Mouse (Mus musculus): ENCODE measurements around the gene Gm26566. TPM values are rescaled to one million over a fixed set of nuclear protein-coding genes. Genes with fewer than 3 reads are reported as not detected.

Gm26566 gene
- polyA plus RNA-seq (2014; fragmentation: Nextera tagmentation; extraction: Ambion mirVana) = 0.64 and 1.7 TPM in 2 replicates

- under 1% methylated on average over 82 of the region's 82 CpGs for WGBS
- H3K4me3 ChIP-seq (ENCODE audit: low read depth, low read length) = peak within 1 kb of the TSS; percentile 77
Observed at GRCm38 (mm10) chr4:88721791-88722721, at the start of gene Gm26566, which contains the start of gene Klhl9. Gm26566 (plus strand) TSS chr4:88721805. Klhl9 (minus strand) TSS chr4:88722465.

GRCm38 (mm10) chr4:88676824-88677223 is 44.8 kb upstream of the Gm26566 start, which contains the start of gene Ifna16:
Ifna16 (minus strand) TSS chr4:88676924.
- 76% methylated on average over 1 of the region's 1 CpGs for WGBS

More at GRCm38 (mm10) chr4:88721791-88722721, at the start of gene Gm26566, which contains the start of gene Klhl9:
- Histone ChIP-seq H3K36me3 (ENCODE audit: control insufficient read depth, insufficient read depth, low read length) (peaks cover 14% of the 10 kb centered on the region), H3K9ac (replicated peaks; ENCODE audit: low read depth, low read length) (peak within 1 kb of the TSS; percentile 97), H3K4me1 (ENCODE audit: control insufficient read depth, insufficient read depth, low read length) (peaks cover 22% of the 10 kb centered on the region), H3K4me2 (replicated peaks; ENCODE audit: low read depth, low read length) (peak within 1 kb of the TSS; percentile 91), H3K27ac (ENCODE audit: low read length) (peak within 1 kb of the TSS; percentile 97), H3K27me3 (ENCODE audit: control insufficient read depth, insufficient read depth, low read length) (no peaks in the 10 kb centered on the region), H3K9me3 (ENCODE audit: control insufficient read depth, low read depth, low read length) (no peaks in the 10 kb centered on the region)
- peak; percentile 98 for ATAC-seq (ENCODE audit: insufficient number of reproducible peaks, insufficient read depth, low FRiP score, low read depth)

GRCm38 (mm10) chr4:88680362-88680761 is 41.2 kb upstream of the Gm26566 start:
- no peaks in the 10 kb centered on the region for H3K9me3 ChIP-seq (ENCODE audit: control insufficient read depth, low read depth, low read length)
- 46% methylated on average over 8 of the region's 8 CpGs for WGBS
- no peak overlapping the region for H3K4me3 ChIP-seq (ENCODE audit: low read depth, low read length)
- no peak overlapping the region for H3K4me2 ChIP-seq (replicated peaks; ENCODE audit: low read depth, low read length)
- no peak for ATAC-seq (ENCODE audit: insufficient number of reproducible peaks, insufficient read depth, low FRiP score, low read depth)
- H3K27me3 ChIP-seq (ENCODE audit: control insufficient read depth, insufficient read depth, low read length) = no peaks in the 10 kb centered on the region
- H3K36me3 ChIP-seq (ENCODE audit: control insufficient read depth, insufficient read depth, low read length) = no peaks in the 10 kb centered on the region
- no peak overlapping the region for H3K9ac ChIP-seq (replicated peaks; ENCODE audit: low read depth, low read length)
- H3K4me1 ChIP-seq (ENCODE audit: control insufficient read depth, insufficient read depth, low read length) = no peaks in the 10 kb centered on the region
- no peak overlapping the region for H3K27ac ChIP-seq (ENCODE audit: low read length)

More at GRCm38 (mm10) chr4:88676824-88677223, 44.8 kb upstream of the Gm26566 start, which contains the start of gene Ifna16:
- H3K27ac ChIP-seq (ENCODE audit: low read length) = no peak within 1 kb of the TSS
- H3K27me3 ChIP-seq (ENCODE audit: control insufficient read depth, insufficient read depth, low read length) = no peaks in the 10 kb centered on the region
- H3K4me1 ChIP-seq (ENCODE audit: control insufficient read depth, insufficient read depth, low read length) = no peaks in the 10 kb centered on the region
- no peak within 1 kb of the TSS for H3K9ac ChIP-seq (replicated peaks; ENCODE audit: low read depth, low read length)
- no peak within 1 kb of the TSS for H3K4me2 ChIP-seq (replicated peaks; ENCODE audit: low read depth, low read length)
- H3K4me3 ChIP-seq (ENCODE audit: low read depth, low read length) = no peak within 1 kb of the TSS
- H3K9me3 ChIP-seq (ENCODE audit: control insufficient read depth, low read depth, low read length) = no peaks in the 10 kb centered on the region
- no peaks in the 10 kb centered on the region for H3K36me3 ChIP-seq (ENCODE audit: control insufficient read depth, insufficient read depth, low read length)
- ATAC-seq (ENCODE audit: insufficient number of reproducible peaks, insufficient read depth, low FRiP score, low read depth) = no peak

- WGBS = 44% methylated on average over 3 of the region's 3 CpGs
- Histone ChIP-seq H3K4me3 (ENCODE audit: low read depth, low read length) (no peak overlapping the region), H3K27ac (ENCODE audit: low read length) (no peak overlapping the region), H3K27me3 (ENCODE audit: control insufficient read depth, insufficient read depth, low read length) (no peaks in the 10 kb centered on the region), H3K9me3 (ENCODE audit: control insufficient read depth, low read depth, low read length) (no peaks in the 10 kb centered on the region), H3K4me2 (replicated peaks; ENCODE audit: low read depth, low read length) (no peak overlapping the region), H3K36me3 (ENCODE audit: control insufficient read depth, insufficient read depth, low read length) (no peaks in the 10 kb centered on the region), H3K4me1 (ENCODE audit: control insufficient read depth, insufficient read depth, low read length) (no peaks in the 10 kb centered on the region), H3K9ac (replicated peaks; ENCODE audit: low read depth, low read length) (no peak overlapping the region)
- ATAC-seq (ENCODE audit: insufficient number of reproducible peaks, insufficient read depth, low FRiP score, low read depth) = no peak
Observed at GRCm38 (mm10) chr4:88681353-88681752, 40.3 kb upstream of the Gm26566 start.

GRCm38 (mm10) chr4:88683812-88684211 is 37.8 kb upstream of the Gm26566 start, which contains the start of gene Ifna2:
Ifna2 (minus strand) TSS chr4:88683912.
- no peaks in the 10 kb centered on the region for H3K27me3 ChIP-seq (ENCODE audit: control insufficient read depth, insufficient read depth, low read length)
- no peak within 1 kb of the TSS for H3K9ac ChIP-seq (replicated peaks; ENCODE audit: low read depth, low read length)
- H3K4me3 ChIP-seq (ENCODE audit: low read depth, low read length) = no peak within 1 kb of the TSS
- WGBS = 81% methylated on average over 1 of the region's 1 CpGs
- H3K4me1 ChIP-seq (ENCODE audit: control insufficient read depth, insufficient read depth, low read length) = no peaks in the 10 kb centered on the region
- no peak for ATAC-seq (ENCODE audit: insufficient number of reproducible peaks, insufficient read depth, low FRiP score, low read depth)
- H3K27ac ChIP-seq (ENCODE audit: low read length) = no peak within 1 kb of the TSS
- H3K4me2 ChIP-seq (replicated peaks; ENCODE audit: low read depth, low read length) = no peak within 1 kb of the TSS
- no peaks in the 10 kb centered on the region for H3K36me3 ChIP-seq (ENCODE audit: control insufficient read depth, insufficient read depth, low read length)
- no peaks in the 10 kb centered on the region for H3K9me3 ChIP-seq (ENCODE audit: control insufficient read depth, low read depth, low read length)

- ATAC-seq (ENCODE audit: insufficient number of reproducible peaks, insufficient read depth, low FRiP score, low read depth) = no peak
- Histone ChIP-seq H3K27me3 (ENCODE audit: control insufficient read depth, insufficient read depth, low read length) (no peaks in the 10 kb centered on the region), H3K27ac (ENCODE audit: low read length) (no peak within 1 kb of the TSS), H3K4me3 (ENCODE audit: low read depth, low read length) (no peak within 1 kb of the TSS), H3K4me1 (ENCODE audit: control insufficient read depth, insufficient read depth, low read length) (no peaks in the 10 kb centered on the region), H3K4me2 (replicated peaks; ENCODE audit: low read depth, low read length) (no peak within 1 kb of the TSS), H3K36me3 (ENCODE audit: control insufficient read depth, insufficient read depth, low read length) (no peaks in the 10 kb centered on the region), H3K9me3 (ENCODE audit: control insufficient read depth, low read depth, low read length) (no peaks in the 10 kb centered on the region), H3K9ac (replicated peaks; ENCODE audit: low read depth, low read length) (no peak within 1 kb of the TSS)
- 58% methylated on average over 2 of the region's 2 CpGs for WGBS
Observed at GRCm38 (mm10) chr4:88691259-88691658, 30.3 kb upstream of the Gm26566 start, which contains the start of gene Ifnab. Ifnab (minus strand) TSS chr4:88691359.

GRCm38 (mm10) chr4:88692537-88692936 is 29.1 kb upstream of the Gm26566 start:
- Histone ChIP-seq H3K27ac (ENCODE audit: low read length) (no peak overlapping the region), H3K36me3 (ENCODE audit: control insufficient read depth, insufficient read depth, low read length) (no peaks in the 10 kb centered on the region), H3K9me3 (ENCODE audit: control insufficient read depth, low read depth, low read length) (no peaks in the 10 kb centered on the region), H3K9ac (replicated peaks; ENCODE audit: low read depth, low read length) (no peak overlapping the region), H3K27me3 (ENCODE audit: control insufficient read depth, insufficient read depth, low read length) (no peaks in the 10 kb centered on the region), H3K4me1 (ENCODE audit: control insufficient read depth, insufficient read depth, low read length) (no peaks in the 10 kb centered on the region), H3K4me2 (replicated peaks; ENCODE audit: low read depth, low read length) (no peak overlapping the region), H3K4me3 (ENCODE audit: low read depth, low read length) (no peak overlapping the region)
- ATAC-seq (ENCODE audit: insufficient number of reproducible peaks, insufficient read depth, low FRiP score, low read depth) = no peak
- 82% methylated on average over 1 of the region's 1 CpGs for WGBS

- Histone ChIP-seq H3K4me2 (replicated peaks; ENCODE audit: low read depth, low read length) (no peak overlapping the region), H3K4me1 (ENCODE audit: control insufficient read depth, insufficient read depth, low read length) (no peaks in the 10 kb centered on the region), H3K9ac (replicated peaks; ENCODE audit: low read depth, low read length) (no peak overlapping the region), H3K36me3 (ENCODE audit: control insufficient read depth, insufficient read depth, low read length) (no peaks in the 10 kb centered on the region), H3K27me3 (ENCODE audit: control insufficient read depth, insufficient read depth, low read length) (no peaks in the 10 kb centered on the region), H3K27ac (ENCODE audit: low read length) (no peak overlapping the region), H3K4me3 (ENCODE audit: low read depth, low read length) (no peak overlapping the region), H3K9me3 (ENCODE audit: control insufficient read depth, low read depth, low read length) (no peaks in the 10 kb centered on the region)
- 78% methylated on average over 2 of the region's 2 CpGs for WGBS
- no peak for ATAC-seq (ENCODE audit: insufficient number of reproducible peaks, insufficient read depth, low FRiP score, low read depth)
Observed at GRCm38 (mm10) chr4:88693392-88693791, 28.2 kb upstream of the Gm26566 start.

Data from stomach, embryonic 14.5 days (tissue).